Mouse (Mus musculus) hindbrain, embryonic 16.5 days (tissue): Measurements from ENCODE around the gene Brd3os. TPM values are rescaled to one million over a fixed set of nuclear protein-coding genes. Genes with fewer than 3 reads are reported as not detected.

ENCODE experiments used
- ATAC-seq: fragments of 200-750 bp; cut with Nextera tagmentation; 2 replicates; pipeline ENCODE4 v1.8.0; 2017; ENCODE audit warnings: moderate TSS enrichment, moderate library complexity
- H3K27ac ChIP-seq: fragments of 300-500 bp; sonication (generic); 2 replicates; pipeline ENCODE4 v1.5.1; 2014; ENCODE audit warnings: low read depth, mild to moderate bottlenecking, control low read depth, low read length, moderate library complexity
- H3K27me3 ChIP-seq: fragments of 300-500 bp; sonication (generic); replicated peaks from 2 replicates; pipeline ENCODE4 v1.6.1; 2014; ENCODE audit warnings: low read length; ENCODE audit not compliant: control insufficient read depth, insufficient read depth
- H3K36me3 ChIP-seq: fragments of 300-500 bp; sonication (generic); 2 replicates; pipeline ENCODE4 v1.6.1; 2014; ENCODE audit warnings: mild to moderate bottlenecking, low read length, moderate library complexity, mixed read lengths; ENCODE audit not compliant: control insufficient read depth, insufficient read depth
- H3K4me1 ChIP-seq: fragments of 300-500 bp; sonication (generic); 2 replicates; pipeline ENCODE4 v1.6.1; 2014; ENCODE audit warnings: low read depth, low read length; ENCODE audit not compliant: control insufficient read depth, insufficient read depth
- H3K4me2 ChIP-seq: fragments of 300-500 bp; sonication (generic); 2 replicates; pipeline ENCODE4 v1.6.1; 2014; ENCODE audit warnings: mild to moderate bottlenecking, low read length, control low read depth, moderate library complexity
- H3K4me3 ChIP-seq: fragments of 300-500 bp; sonication (generic); 2 replicates; pipeline ENCODE4 v1.5.1; 2014; ENCODE audit warnings: mild to moderate bottlenecking, low read length, control low read depth, moderate library complexity
- H3K9ac ChIP-seq: fragments of 300-500 bp; sonication (generic); 2 replicates; pipeline ENCODE4 v1.6.1; 2014; ENCODE audit warnings: low read depth, mild to moderate bottlenecking, control low read depth, low read length, moderate library complexity
- H3K9me3 ChIP-seq: fragments of 300-500 bp; sonication (generic); 2 replicates; pipeline ENCODE4 v1.6.1; 2014; ENCODE audit warnings: mild to moderate bottlenecking, low read length, moderate library complexity; ENCODE audit not compliant: control insufficient read depth
- WGBS: fragments of 180-500 bp; shearing (Covaris S2); extraction: QIAGEN DNeasy Blood & Tissue Kit; methylation state at CpG from one replicate; pipeline ENCODE4 v1.1.7; 2014; 5-methylcytosine and 5-hydroxymethylcytosine counted together
- polyA plus RNA-seq: library from polyadenylated mRNA; unstranded; fragments of >200 nt; fragmentation: Nextera tagmentation; extraction: Ambion mirVana; gene quantifications from 2 replicates; pipeline ENCODE4 v1.2.1, GENCODE M21; 2015

Brd3os gene
- polyA plus RNA-seq, 1 experiment from 2014 or later: 45.6 TPM

GRCm38 (mm10) chr2:27417648-27418153 lies 24.4 kb upstream of the Brd3os start:
- Histone ChIP-seq H3K27ac (no peak overlapping the region), H3K36me3 (no peaks in the 10 kb centered on the region), H3K4me2 (no peak overlapping the region), H3K4me3 (no peak overlapping the region), H3K9ac (0 out of 2 replicates have a peak overlapping the region, but pooled peaks have one; percentile 13), H3K27me3 (no peaks in the 10 kb centered on the region), H3K4me1 (peaks cover 43% of the 10 kb centered on the region), H3K9me3 (no peaks in the 10 kb centered on the region)
- 48% methylated on average over 5 of the region's 5 CpGs for WGBS
- no peak for ATAC-seq

GRCm38 (mm10) chr2:27418577-27419070 lies 23.5 kb upstream of the Brd3os start:
- H3K9ac ChIP-seq: no peak overlapping the region
- peaks cover 50% of the 10 kb centered on the region for H3K4me1 ChIP-seq
- H3K36me3 ChIP-seq: no peaks in the 10 kb centered on the region
- H3K27me3 ChIP-seq: no peaks in the 10 kb centered on the region
- H3K4me3 ChIP-seq: no peak overlapping the region
- H3K4me2 ChIP-seq: no peak overlapping the region
- ATAC-seq: no peak
- H3K9me3 ChIP-seq: no peaks in the 10 kb centered on the region
- 57% methylated on average over 6 of the region's 6 CpGs for WGBS
- no peak overlapping the region; the same call in 1 of the 2 replicates for H3K27ac ChIP-seq

DNA sequence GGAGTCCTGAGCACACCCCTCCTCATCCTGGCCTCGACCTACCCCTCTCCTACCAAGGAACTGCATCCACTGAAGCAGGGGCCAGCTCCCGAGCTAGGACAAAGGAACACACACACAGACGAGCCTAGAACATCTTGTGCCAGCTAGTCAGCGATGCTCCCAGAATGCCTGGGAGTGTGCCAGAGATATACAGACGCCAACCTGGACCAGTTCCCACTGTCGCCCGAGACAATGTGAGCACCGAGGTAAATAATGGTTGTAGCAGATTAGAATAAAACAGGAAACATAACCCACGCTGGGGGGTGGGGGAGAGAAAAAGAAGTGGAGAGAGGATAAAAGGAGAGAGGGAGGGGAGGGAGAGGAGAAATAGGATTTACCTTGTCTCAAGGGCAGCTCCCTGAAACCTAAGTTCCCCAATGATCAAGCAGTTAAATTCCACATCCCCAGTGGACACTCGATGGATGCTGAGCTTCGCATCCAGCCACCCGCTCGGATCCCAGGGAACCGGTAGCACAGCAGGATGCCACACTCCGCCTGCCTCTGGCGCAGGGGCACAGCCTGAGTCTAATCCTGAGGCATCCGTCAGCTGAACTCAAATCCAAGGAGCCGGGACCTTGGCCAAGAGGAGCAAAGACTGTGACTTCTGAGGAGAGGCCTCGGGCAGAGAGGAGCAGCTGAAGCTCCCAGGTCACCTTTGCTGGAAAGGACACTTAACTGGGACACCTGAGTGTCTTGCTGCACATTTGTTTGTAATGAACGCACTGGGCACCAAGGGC lies 20.6 kb upstream of the Brd3os start:
- Histone ChIP-seq H3K4me1 (peaks cover 44% of the 10 kb centered on the region), H3K9ac (0 out of 2 replicates have a peak overlapping the region, but pooled peaks have one; percentile 16), H3K9me3 (no peaks in the 10 kb centered on the region), H3K27ac (peak overlapping the region; percentile 48; the same call in 1 of the 2 replicates), H3K4me3 (no peak overlapping the region), H3K4me2 (peak overlapping the region; percentile 30), H3K27me3 (no peaks in the 10 kb centered on the region), H3K36me3 (no peaks in the 10 kb centered on the region)
- peak; percentile 55 for ATAC-seq
- 37% methylated on average over 20 of the region's 20 CpGs for WGBS

DNA sequence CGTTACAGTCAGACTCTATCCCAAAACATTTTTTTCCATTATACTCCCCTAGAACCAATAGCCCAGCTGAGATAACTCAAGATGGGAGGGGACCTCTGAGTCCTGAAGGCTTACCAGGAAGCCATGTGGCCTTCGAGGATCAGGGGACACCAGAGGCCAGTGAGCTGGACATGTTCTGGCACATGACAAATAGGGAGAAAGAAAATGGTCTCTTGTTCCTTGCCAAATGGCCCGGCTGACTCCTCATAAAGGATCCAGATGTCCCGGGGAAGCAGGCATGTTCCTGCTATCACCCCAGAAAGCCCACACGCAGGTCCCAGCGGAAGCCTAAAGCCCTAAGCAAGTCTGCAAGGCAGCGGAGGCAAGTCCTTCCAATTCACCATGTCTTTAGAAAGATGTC lies 18.5 kb upstream of the Brd3os start:
- no peaks in the 10 kb centered on the region for H3K9me3 ChIP-seq
- peak overlapping the region; percentile 89 for H3K4me2 ChIP-seq
- no peaks in the 10 kb centered on the region for H3K27me3 ChIP-seq
- H3K4me1 ChIP-seq: peaks cover 46% of the 10 kb centered on the region
- WGBS: 60% methylated on average over 7 of the region's 7 CpGs
- ATAC-seq: no peak
- H3K9ac ChIP-seq: no peak overlapping the region
- no peaks in the 10 kb centered on the region for H3K36me3 ChIP-seq
- H3K27ac ChIP-seq: no peak overlapping the region
- no peak overlapping the region for H3K4me3 ChIP-seq

- Histone ChIP-seq H3K27me3 (no peaks in the 10 kb centered on the region), H3K4me3 (peak overlapping the region; percentile 82), H3K9me3 (no peaks in the 10 kb centered on the region), H3K4me1 (peaks cover 39% of the 10 kb centered on the region), H3K27ac (peak overlapping the region; percentile 81; the same call in 1 of the 2 replicates), H3K4me2 (peak overlapping the region; percentile 89), H3K36me3 (no peaks in the 10 kb centered on the region), H3K9ac (peak overlapping the region; percentile 86)
- ATAC-seq: no peak
- WGBS: 0% methylated on average over 20 of the region's 20 CpGs
These were observed 16.9 kb upstream of the Brd3os start for GRCm38 (mm10) chr2:27425161-27425611.

DNA sequence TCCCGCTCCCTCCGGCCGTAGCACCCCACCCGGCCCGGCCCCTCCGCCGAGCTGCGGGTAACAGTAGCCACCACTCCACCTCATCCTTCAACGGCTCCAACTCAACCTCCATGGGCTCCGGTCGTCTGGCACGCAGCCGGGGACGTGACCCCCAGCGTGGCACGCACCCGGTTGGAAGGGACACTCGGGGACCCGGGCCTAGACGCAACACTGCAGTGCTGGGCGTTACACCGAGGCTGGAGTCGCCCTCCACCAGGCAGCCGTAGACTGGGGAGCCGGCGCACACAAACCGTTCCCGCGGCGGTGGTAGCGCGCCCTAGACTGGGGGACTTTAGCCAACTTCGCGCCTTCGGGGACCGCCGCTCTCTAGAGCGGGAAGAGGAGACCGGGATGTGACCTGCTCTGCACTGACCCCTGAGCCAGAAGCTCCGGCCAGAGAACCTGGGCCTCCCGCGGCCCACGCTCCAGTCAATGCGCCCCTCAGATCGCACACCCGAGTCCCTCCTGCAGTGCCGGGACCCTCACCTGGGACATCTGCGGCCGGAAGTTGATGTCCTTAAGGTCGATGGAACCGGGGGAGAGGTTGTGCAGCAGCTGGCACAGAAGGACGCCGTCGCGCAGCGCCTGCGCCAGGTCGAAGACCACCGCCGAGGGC lies 16.2 kb upstream of the Brd3os start:
- H3K4me2 ChIP-seq: peak overlapping the region; percentile 89
- H3K4me3 ChIP-seq: peak overlapping the region; percentile 82
- H3K9me3 ChIP-seq: no peaks in the 10 kb centered on the region
- ATAC-seq: peak; percentile 11; the same call in 1 of the 2 replicates
- no peaks in the 10 kb centered on the region for H3K36me3 ChIP-seq
- H3K27me3 ChIP-seq: no peaks in the 10 kb centered on the region
- H3K9ac ChIP-seq: peak overlapping the region; percentile 86
- H3K27ac ChIP-seq: peak overlapping the region; percentile 81
- peaks cover 39% of the 10 kb centered on the region for H3K4me1 ChIP-seq
- WGBS: under 1% methylated on average over 36 of the region's 60 CpGs

- Histone ChIP-seq H3K27ac (peak overlapping the region; percentile 81), H3K4me2 (peak overlapping the region; percentile 89), H3K27me3 (no peaks in the 10 kb centered on the region), H3K9me3 (no peaks in the 10 kb centered on the region), H3K4me1 (peaks cover 35% of the 10 kb centered on the region), H3K9ac (peak overlapping the region; percentile 86), H3K36me3 (no peaks in the 10 kb centered on the region), H3K4me3 (peak overlapping the region; percentile 82)
- ATAC-seq: peak; percentile 43
- WGBS: 1% methylated on average over 33 of the region's 64 CpGs
These were observed 15.7 kb upstream of the Brd3os start for GRCm38 (mm10) chr2:27426406-27426854.

DNA sequence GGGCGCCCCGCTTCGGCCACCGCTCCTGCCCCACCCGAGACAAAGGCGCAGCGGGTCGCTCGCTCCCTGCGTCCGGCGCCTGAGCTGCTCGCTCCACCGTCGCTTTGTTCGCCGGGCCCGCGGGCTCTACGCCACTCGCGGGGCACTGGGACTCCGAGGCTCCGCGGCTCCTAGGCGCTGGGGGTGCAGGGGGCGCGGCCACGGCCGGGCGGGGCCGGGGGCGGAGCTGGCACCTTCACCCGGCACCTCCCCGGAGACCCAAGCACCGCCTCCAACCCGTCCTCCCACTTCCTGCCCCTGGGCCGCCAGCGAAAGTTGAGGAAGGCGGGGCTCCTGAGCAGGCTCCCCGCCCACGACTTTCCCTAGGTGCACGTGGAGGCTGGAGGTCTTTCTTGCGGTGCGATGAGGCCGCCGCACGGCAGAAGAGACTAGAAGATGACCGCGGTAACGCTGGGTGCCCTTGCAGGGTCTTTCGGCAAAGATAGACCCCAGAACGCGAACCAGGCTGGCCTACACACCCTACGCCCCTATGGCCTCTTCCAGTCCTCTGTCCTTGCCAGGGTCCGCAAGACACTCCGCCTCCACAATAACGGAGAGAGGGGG lies 15.2 kb upstream of the Brd3os start, which contains the start of gene Vav2:
Gene Vav2, minus strand, starts transcription at position 179 of the 603 bp plus-strand sequence.
- Histone ChIP-seq H3K4me2 (peak within 1 kb of the TSS; percentile 89), H3K9me3 (no peaks in the 10 kb centered on the region), H3K9ac (peak within 1 kb of the TSS; percentile 86), H3K36me3 (no peaks in the 10 kb centered on the region), H3K4me3 (peak within 1 kb of the TSS; percentile 82), H3K27ac (peak within 1 kb of the TSS; percentile 81), H3K4me1 (peaks cover 30% of the 10 kb centered on the region), H3K27me3 (no peaks in the 10 kb centered on the region)
- peak; percentile 88 for ATAC-seq
- WGBS: under 1% methylated on average over 47 of the region's 58 CpGs
